In the genomic region with DNA sequence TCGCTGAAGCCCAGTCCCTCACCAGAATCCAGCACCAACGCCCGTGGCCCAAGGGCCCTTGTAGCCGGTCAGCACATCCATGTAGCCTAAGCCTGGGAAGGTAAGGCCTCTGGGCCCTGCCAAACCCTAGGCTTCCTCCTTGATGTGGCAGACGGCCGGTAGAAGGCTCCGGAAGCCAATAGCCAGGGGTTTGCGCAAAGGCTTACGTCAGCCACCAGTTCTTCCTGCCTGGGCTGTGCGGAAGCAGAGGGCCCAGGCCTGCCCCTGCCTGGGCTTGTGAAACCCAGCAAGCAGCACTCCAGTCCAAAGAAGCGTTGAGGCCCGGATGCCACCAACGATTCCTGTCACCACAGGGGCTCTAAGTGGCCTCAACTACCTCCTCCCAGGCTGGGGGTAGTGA, we compare ENCODE assay signal across 8 mouse cellular contexts. TPM values are rescaled to one million over a fixed set of nuclear protein-coding genes. Genes with fewer than 3 reads are reported as not detected.
DNase-seq lines count a peak whose midpoint lies in the region; ATAC-seq and TF ChIP-seq lines count a peak whose summit lies in the region.

No protein-coding gene starts in this region.

- H3K4me3 ChIP-seq in embryonic facial prominence, embryonic 14.5 days (ENCODE audit: low read depth, low read length) = no peak overlapping the region
- H3K4me3 ChIP-seq in embryonic facial prominence, embryonic 10.5 days = no peak overlapping the region
- H3K4me3 ChIP-seq in hindbrain, postnatal 0 days (ENCODE audit: low read length) = no peak overlapping the region

- H3K27ac ChIP-seq in embryonic facial prominence, embryonic 14.5 days (replicated peaks; ENCODE audit: low read depth, low read length) = no peak overlapping the region
- H3K27ac ChIP-seq in embryonic facial prominence, embryonic 10.5 days (replicated peaks) = no peak overlapping the region
- no peak overlapping the region for H3K27ac ChIP-seq in hindbrain, postnatal 0 days

- no peak overlapping the region for H3K4me2 ChIP-seq in embryonic facial prominence, embryonic 14.5 days (ENCODE audit: low read depth, low read length)
- no peak overlapping the region for H3K4me2 ChIP-seq in hindbrain, postnatal 0 days (ENCODE audit: low read depth, low read length)

- 0 out of 2 replicates have a peak overlapping the region, but pooled peaks have one; percentile 19 for H3K9ac ChIP-seq in embryonic facial prominence, embryonic 14.5 days (ENCODE audit: low read depth, low read length)
- H3K9ac ChIP-seq in hindbrain, postnatal 0 days (replicated peaks; ENCODE audit: low read length) = no peak overlapping the region

- WGBS in embryonic facial prominence, embryonic 14.5 days = 85% methylated on average over 12 of the region's 13 CpGs
- 88% methylated on average over 13 of the region's 13 CpGs for WGBS in embryonic facial prominence, embryonic 10.5 days
- WGBS in hindbrain, postnatal 0 days = 73% methylated on average over 13 of the region's 13 CpGs

- ATAC-seq in embryonic facial prominence, embryonic 14.5 days (ENCODE audit: low read depth) = no peak
- ATAC-seq in megakaryocyte, adult 5-6 weeks (ENCODE audit: poor library complexity, severe bottlenecking) = peak; percentile 94
- no peak for ATAC-seq in hindbrain, postnatal 0 days

- H3K36me3 ChIP-seq in embryonic facial prominence, embryonic 14.5 days (ENCODE audit: control insufficient read depth, insufficient read depth, low read length) = peaks cover 28% of the 10 kb centered on the region
- H3K36me3 ChIP-seq in embryonic facial prominence, embryonic 10.5 days (replicated peaks) = peaks cover 94% of the 10 kb centered on the region
- peaks cover 4% of the 10 kb centered on the region; the same call in 1 of the 2 replicates for H3K36me3 ChIP-seq in hindbrain, postnatal 0 days (ENCODE audit: insufficient read depth, low read length)

- no peak for TF ChIP-seq CTCF in hindbrain, postnatal 0 days (IDR thresholded peaks at IDR 0.05; ENCODE audit: low read depth)

- peaks cover 7% of the 10 kb centered on the region; the same call in 1 of the 2 replicates for H3K4me1 ChIP-seq in embryonic facial prominence, embryonic 14.5 days (ENCODE audit: control insufficient read depth, insufficient read depth, low read length)
- peaks cover 7% of the 10 kb centered on the region for H3K4me1 ChIP-seq in embryonic facial prominence, embryonic 10.5 days
- peaks cover 7% of the 10 kb centered on the region; the same call in 1 of the 2 replicates for H3K4me1 ChIP-seq in hindbrain, postnatal 0 days (ENCODE audit: insufficient read depth, low read length)

- H3K27me3 ChIP-seq in embryonic facial prominence, embryonic 14.5 days (replicated peaks; ENCODE audit: control insufficient read depth, insufficient read depth, low read length) = no peaks in the 10 kb centered on the region
- H3K27me3 ChIP-seq in embryonic facial prominence, embryonic 10.5 days (replicated peaks; ENCODE audit: low read depth, poor library complexity, severe bottlenecking) = no peaks in the 10 kb centered on the region
- no peaks in the 10 kb centered on the region for H3K27me3 ChIP-seq in hindbrain, postnatal 0 days (ENCODE audit: insufficient read depth, low read length)

- no peak for DNase-seq in embryonic facial prominence, embryonic 14.5 days (ENCODE audit: low spot score)
- no peak for DNase-seq in embryonic facial prominence, embryonic 10.5 days (ENCODE audit: low spot score)
- peak; percentile 92 for DNase-seq in CD4-positive helper T cell, adult 2 months (ENCODE audit: low read depth, low spot score)
- peak; percentile 44 to 51 for DNase-seq in heart, postnatal 10 days
- DNase-seq in thymus, postnatal 10 days (ENCODE audit: low spot score in 2 of 2) = peak; percentile 75 to 79
- no peak for DNase-seq in cerebellum, adult 11 months
- no peak for DNase-seq in hindbrain, postnatal 0 days (ENCODE audit: low spot score)

- H3K9me3 ChIP-seq in embryonic facial prominence, embryonic 14.5 days (ENCODE audit: control insufficient read depth, low read length) = no peaks in the 10 kb centered on the region
- H3K9me3 ChIP-seq in embryonic facial prominence, embryonic 10.5 days = no peaks in the 10 kb centered on the region
- H3K9me3 ChIP-seq in hindbrain, postnatal 0 days (ENCODE audit: low read length) = no peaks in the 10 kb centered on the region

- intact Hi-C loops in heart, postnatal 10 days (cut with DNase I) = no loop called here

RNA-seq across cellular contexts. Expression of a gene that starts 22.9 kb away (rescaled TPM):
- polyA plus RNA-seq in embryonic facial prominence, embryonic 14.5 days (2014; fragmentation: Nextera tagmentation; extraction: Ambion mirVana) = 32.9 and 36.9 TPM in 2 replicates
- polyA plus RNA-seq in embryonic facial prominence, embryonic 10.5 days (2016; fragmentation: Nextera tagmentation; extraction: Ambion mirVana) = 21.8 and 26.5 TPM in 2 replicates
- total RNA-seq in heart, postnatal 10 days (2021) = 10 to 100 TPM; 80.1 to 91.3 TPM
- 28.2 and 38.6 TPM in 2 replicates for total RNA-seq in megakaryocyte, adult 5-6 weeks (2015)
- total RNA-seq in megakaryocyte, adult 5-6 weeks (2017) = 20.0 and 20.4 TPM in 2 replicates
- 134 and 137 TPM in 2 replicates for total RNA-seq in hindbrain, postnatal 0 days (2014; rRNA removed)
- polyA plus RNA-seq in hindbrain, postnatal 0 days (2015; fragmentation: Nextera tagmentation; extraction: Ambion mirVana) = 17.0 and 19.9 TPM in 2 replicates

Comparison
In these comparisons a context has a peak if more than half of its experiments do, and no peak if none do; other contexts are left out.
1. DNase-seq: peak in CD4-positive helper T cell, adult 2 months (single experiment), heart, postnatal 10 days (2 of 2) and thymus, postnatal 10 days (2 of 2); none in embryonic facial prominence, embryonic 14.5 days (single experiment), embryonic facial prominence, embryonic 10.5 days (single experiment), cerebellum, adult 11 months (single experiment) and hindbrain, postnatal 0 days (single experiment).